Mouse (Mus musculus) MEL (cell line): ENCODE measurements around the gene Prkcb.

Experiments
- CHD1 ChIP-seq: IDR thresholded peaks from 2 replicates; pipeline ENCODE4 v1.6.1; 2012; ENCODE audit warnings: low read depth, mild to moderate bottlenecking, inconsistent platforms, low read length, improper control_type of control experiment
- CTCF ChIP-seq, 3 experiments: IDR thresholded peaks in 2 of 3; conservative IDR thresholded peaks in 1 of 3; 2 replicates each; pipeline ENCODE4 v1.5.1; 2011 to 2012; ENCODE audit warnings: low read length in 3 of 3, low read depth in 2 of 3, mild to moderate bottlenecking in 2 of 3, improper control_type of control experiment in 1 of 3, inconsistent platforms in 1 of 3, mixed read lengths in 1 of 3, moderate library complexity in 1 of 3; ENCODE audit not compliant: control insufficient read depth in 1 of 3, insufficient read depth in 1 of 3, poor library complexity in 1 of 3, severe bottlenecking in 1 of 3
- MAX ChIP-seq: IDR thresholded peaks from 2 replicates; pipeline ENCODE4 v1.6.1; 2011; ENCODE audit warnings: low read length, improper control_type of control experiment

- TF ChIP-seq MAX = no peak
- TF ChIP-seq CHD1 = no peak
- no peak for TF ChIP-seq CTCF (IDR thresholded peaks at IDR 0.05 in 2 of 3, conservative IDR thresholded peaks at IDR 0.05 in 1 of 3; ENCODE audit: control insufficient read depth in 1 of 3, insufficient read depth in 1 of 3, low read depth in 2 of 3, low read length in 3 of 3, poor library complexity in 1 of 3, severe bottlenecking in 1 of 3)
These were observed 39.2 kb upstream of the Prkcb start for GRCm38 (mm10) chr7:122249321-122249821.
